Mouse (Mus musculus) layer of hippocampus, adult 18-20 months (tissue): ENCODE data around the gene Clcn1. TPM values are rescaled to one million over a fixed set of nuclear protein-coding genes. Genes with fewer than 3 reads are reported as not detected.

Experiments
- DNase-seq, 2 experiments: peaks; one replicate each; pipeline ENCODE4 v3.0.0; 2022; ENCODE audit warnings: low spot score in 2 of 2
- total RNA-seq, 2 experiments: library from RNA; stranded (reverse); gene quantifications; 2 replicates each; pipeline ENCODE4 v1.2.3; 2021

Clcn1 gene
- total RNA-seq, 2 experiments from 2014 or later = 2.8 to 3.6 TPM

GRCm38 (mm10) chr6:42299362-42299761, 12.9 kb downstream of the Clcn1 start:
- DNase-seq = no peak

- no peak for DNase-seq
These were observed 23.4 kb downstream of the Clcn1 start for GRCm38 (mm10) chr6:42309816-42310378.

GRCm38 (mm10) chr6:42310427-42311053, 24.1 kb downstream of the Clcn1 start:
- DNase-seq = no peak

GRCm38 (mm10) chr6:42318293-42318692, 31.8 kb downstream of the Clcn1 start:
- DNase-seq = no peak

- no peak for DNase-seq
These were observed 37.0 kb downstream of the Clcn1 start for GRCm38 (mm10) chr6:42323371-42324066.

- DNase-seq = peak; percentile 26 to 48
These were observed 37.6 kb downstream of the Clcn1 start for GRCm38 (mm10) chr6:42324067-42324481.

GRCm38 (mm10) chr6:42324482-42325267, 38.2 kb downstream of the Clcn1 start, which contains the start of gene Fam131b:
TSS of gene Fam131b (minus strand) at chr6:42324643.
- DNase-seq = peak; percentile 71 to 77

GRCm38 (mm10) chr6:42325268-42325609, 38.8 kb downstream of the Clcn1 start:
- DNase-seq = peak; percentile 83 to 92

GRCm38 (mm10) chr6:42326509-42326908, 40.0 kb downstream of the Clcn1 start:
- DNase-seq = no peak

- DNase-seq = no peak
These were observed 42.3 kb downstream of the Clcn1 start for GRCm38 (mm10) chr6:42328757-42329156.

- DNase-seq = no peak
These were observed 43.7 kb downstream of the Clcn1 start for GRCm38 (mm10) chr6:42330216-42330615.

GRCm38 (mm10) chr6:42330946-42331345, 44.5 kb downstream of the Clcn1 start:
- DNase-seq = no peak

- DNase-seq = no peak
These were observed 52.7 kb downstream of the Clcn1 start for GRCm38 (mm10) chr6:42339189-42339588.

GRCm38 (mm10) chr6:42339981-42340380, 53.5 kb downstream of the Clcn1 start:
- DNase-seq = peak in 1 of 2 experiments; percentile 53

- DNase-seq = no peak
These were observed 55.7 kb downstream of the Clcn1 start for GRCm38 (mm10) chr6:42342171-42342570.

- DNase-seq = peak in 1 of 2 experiments; percentile 61
These were observed 57.1 kb downstream of the Clcn1 start for GRCm38 (mm10) chr6:42343361-42344120.

GRCm38 (mm10) chr6:42344255-42344654, 57.8 kb downstream of the Clcn1 start:
- no peak for DNase-seq

GRCm38 (mm10) chr6:42348281-42349005, 62.0 kb downstream of the Clcn1 start:
- DNase-seq = no peak

- peak; percentile 65 to 79 for DNase-seq
These were observed 62.5 kb downstream of the Clcn1 start for GRCm38 (mm10) chr6:42349006-42349425.

- peak; percentile 72 to 76 for DNase-seq
These were observed 63.0 kb downstream of the Clcn1 start, which contains the start of gene Zyx for GRCm38 (mm10) chr6:42349426-42350020. TSS of gene Zyx (plus strand) at chr6:42349630.
